Comparison of ENCODE assay signal across 7 mouse cellular contexts in the genomic region with DNA sequence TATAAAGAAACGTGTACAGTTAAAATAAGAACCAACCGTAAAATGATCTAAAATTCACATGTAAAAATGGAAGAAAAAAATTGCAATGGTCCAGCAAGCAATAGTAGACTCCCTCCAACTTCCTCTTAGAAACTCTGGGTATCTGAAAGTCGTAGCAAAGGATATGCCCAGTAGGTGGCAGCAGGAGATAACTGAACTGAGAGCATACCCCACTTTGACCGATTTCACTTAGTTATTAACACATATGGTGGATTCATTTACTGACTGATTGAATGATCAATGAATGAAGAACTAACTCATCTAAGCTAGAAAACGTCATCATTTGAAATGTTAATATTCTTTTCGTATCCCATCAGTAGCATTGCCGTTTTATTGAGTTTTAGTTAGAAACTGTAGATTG.
DNase-seq lines count a peak whose midpoint lies in the region; ATAC-seq and TF ChIP-seq lines count a peak whose summit lies in the region.

No protein-coding gene starts in this region.

- peak; percentile 45 for TF ChIP-seq CTCF in G1E (IDR thresholded peaks at IDR 0.05; ENCODE audit: low read depth, low read length)
- TF ChIP-seq CTCF in layer of hippocampus, adult 2 months (conservative IDR thresholded peaks at IDR 0.05) = peak; percentile 95

- DNase-seq in G1E (ENCODE audit: low spot score) = peak; percentile 37
- DNase-seq in adrenal gland, postnatal 25 days = peak; percentile 51
- DNase-seq in fat pad, adult 2 months (ENCODE audit: extremely low read depth, low read depth, low spot score) = peak; percentile 10
- peak; percentile 74 to 76 for DNase-seq in heart, postnatal 36 days
- peak; percentile 65 to 84 for DNase-seq in layer of hippocampus, adult 2 months (ENCODE audit: low spot score in 2 of 2)
- DNase-seq in lung, postnatal 36 days = peak; percentile 95
- DNase-seq in right cerebral cortex, postnatal 14 days = peak; percentile 73

- H3K4me3 ChIP-seq in G1E (ENCODE audit: low read depth, low read length) = no peak overlapping the region
- H3K4me3 ChIP-seq in layer of hippocampus, adult 2 months = no peak overlapping the region

- no peak overlapping the region for H3K27ac ChIP-seq in layer of hippocampus, adult 2 months

- H3K27me3 ChIP-seq in G1E (ENCODE audit: insufficient read depth, low read length) = peaks cover 4% of the 10 kb centered on the region; the same call in 1 of the 2 replicates

- no peaks in the 10 kb centered on the region for H3K9me3 ChIP-seq in G1E (replicated peaks)

- ATAC-seq in G1E (ENCODE audit: extremely low read depth, insufficient number of reproducible peaks, low FRiP score, poor library complexity, severe bottlenecking) = peak; percentile 57

- intact Hi-C loops in heart, postnatal 36 days (cut with DNase I) = loop anchor here (1.0 to 10.0 kb wide), 5 partner anchors 58 to 654 kb away; a partner anchor contains a TSS

- H3K36me3 ChIP-seq in G1E (replicated peaks) = no peaks in the 10 kb centered on the region

- no peaks in the 10 kb centered on the region for H3K4me1 ChIP-seq in G1E (ENCODE audit: insufficient read depth, low read depth, low read length)

Comparison
In these comparisons a context has a peak if more than half of its experiments do, and no peak if none do; other contexts are left out.
1. DNase-seq: peak in every context shown above with its lines; median percentile 95 in lung, postnatal 36 days; 75 in heart, postnatal 36 days; 74 in layer of hippocampus, adult 2 months; 73 in right cerebral cortex, postnatal 14 days; 51 in adrenal gland, postnatal 25 days; 37 in G1E; 10 in fat pad, adult 2 months.